Mouse (Mus musculus): ENCODE results near the gene Cfap77. TPM values are rescaled to one million over a fixed set of nuclear protein-coding genes. Genes with fewer than 3 reads are reported as not detected.

Gene Cfap77
- polyA plus RNA-seq, 1 experiment, result 0.06 TPM

DNA sequence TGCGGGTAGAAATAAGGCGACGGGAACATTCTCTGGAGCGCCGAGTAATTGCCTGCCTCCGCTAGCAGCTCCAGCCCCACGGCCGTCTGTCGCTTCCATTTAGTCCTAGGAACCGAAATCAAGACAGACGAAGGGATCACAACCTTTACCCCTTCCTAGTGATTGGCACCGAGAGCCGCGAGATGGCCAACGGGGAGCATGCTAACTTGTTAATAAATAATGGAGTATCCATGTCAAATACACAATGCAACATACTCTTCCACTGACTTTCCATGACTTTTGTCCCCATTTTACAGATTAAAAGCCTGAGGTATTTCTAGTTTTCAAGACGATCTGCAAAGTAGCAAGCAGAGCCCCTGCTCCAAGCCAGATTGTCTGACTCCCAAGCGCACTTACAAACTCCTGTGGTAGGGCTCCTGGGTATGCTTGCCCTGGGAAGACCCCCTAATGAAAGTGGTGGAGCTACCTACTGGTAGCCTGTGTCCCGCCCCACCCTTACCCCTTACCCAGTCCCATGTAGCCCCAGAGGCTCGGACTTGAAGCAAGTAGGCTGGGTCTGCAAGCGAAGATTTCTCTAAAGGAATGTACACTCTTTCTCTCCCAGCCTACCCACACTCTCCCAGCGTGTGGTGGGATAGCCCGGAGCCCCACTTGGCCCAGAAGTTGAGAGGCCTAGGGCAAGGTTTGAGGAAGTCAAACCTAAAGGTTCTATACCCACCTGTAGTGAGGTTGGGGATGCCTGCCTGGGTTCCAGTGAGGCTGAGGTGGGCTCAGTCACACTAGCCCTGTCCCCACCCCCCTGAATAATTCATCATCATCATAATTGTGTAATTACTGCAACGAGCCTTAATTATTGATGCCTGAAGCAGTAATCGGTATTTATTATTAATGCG lies 144.8 kb downstream of the Cfap77 start:
- TF ChIP-seq MAX (IDR thresholded peaks at IDR 0.05; ENCODE audit: low read depth) (no peak), MYOG (IDR thresholded peaks at IDR 0.05; ENCODE audit: control insufficient read depth in 1 of 3, insufficient read depth in 1 of 3, insufficient read length in 2 of 3, low read depth in 2 of 3) (no peak), REST (IDR thresholded peaks at IDR 0.05; ENCODE audit: insufficient read depth, insufficient read length) (no peak), CEBPB (IDR thresholded peaks at IDR 0.05; ENCODE audit: insufficient read depth, poor library complexity, severe bottlenecking) (no peak), TCF12 (IDR thresholded peaks at IDR 0.05; ENCODE audit: insufficient read depth, poor library complexity, severe bottlenecking) (no peak), SRF (IDR thresholded peaks at IDR 0.05; ENCODE audit: control insufficient read depth, insufficient read length, low read depth) (no peak), TCF3 (IDR thresholded peaks at IDR 0.05; ENCODE audit: insufficient read length, low read depth) (no peak), USF1 (IDR thresholded peaks at IDR 0.05; ENCODE audit: low read depth) (no peak), E2F4 (IDR thresholded peaks at IDR 0.05; ENCODE audit: insufficient read depth) (no peak), POLR2A (IDR thresholded peaks at IDR 0.05; ENCODE audit: insufficient read length, low read depth) (no peak), POLR2AphosphoS2 (IDR thresholded peaks at IDR 0.05; ENCODE audit: insufficient read length, low read depth) (no peak), MYOD1 (IDR thresholded peaks at IDR 0.05; ENCODE audit: control insufficient read depth in 1 of 3, insufficient read length in 2 of 3, low read depth in 2 of 3) (no peak)
- H3ac ChIP-seq (ENCODE audit: control insufficient read depth, insufficient read length), result no peak overlapping the region
- no peak overlapping the region for H3K4me3 ChIP-seq
- H3K4me2 ChIP-seq (ENCODE audit: low read depth), result no peak overlapping the region
- no peaks in the 10 kb centered on the region for H3K27me3 ChIP-seq (ENCODE audit: control insufficient read depth, insufficient read depth, insufficient read length)
- H3K36me3 ChIP-seq (ENCODE audit: control insufficient read depth, insufficient read depth), result no peaks in the 10 kb centered on the region
- no peaks in the 10 kb centered on the region for H3K79me2 ChIP-seq (ENCODE audit: control insufficient read depth, insufficient read depth)

DNA sequence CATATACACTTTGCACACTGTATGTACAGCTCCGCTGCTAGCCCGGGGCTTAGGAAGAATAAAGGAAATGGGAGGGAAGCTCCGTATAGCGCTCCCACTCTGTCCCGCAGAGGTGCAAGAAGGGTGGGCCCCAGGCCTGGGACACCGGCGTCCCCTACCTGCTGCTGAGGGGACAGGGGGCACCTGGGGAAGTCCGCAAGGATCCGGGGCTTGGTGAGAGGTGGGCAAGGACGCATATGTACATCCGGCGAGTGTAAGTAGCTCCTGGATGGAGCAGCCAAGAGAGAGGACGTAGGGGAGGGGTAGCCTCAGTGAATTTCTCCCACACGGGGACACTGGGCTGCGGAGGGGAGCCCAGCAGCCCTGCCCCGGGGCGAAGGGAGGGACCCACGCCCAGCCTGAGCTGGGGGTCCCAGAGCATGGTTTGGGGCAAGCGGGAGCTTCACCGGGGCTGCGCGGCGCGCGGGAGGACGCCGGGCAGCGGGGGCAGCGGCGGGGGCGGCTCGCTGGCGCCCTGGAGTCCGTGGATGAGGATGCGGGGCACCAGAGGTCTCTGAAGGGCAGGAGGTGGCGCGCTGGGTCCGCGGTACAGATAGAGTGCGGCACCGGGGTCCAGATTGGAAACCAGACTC lies 145.6 kb downstream of the Cfap77 start:
- Histone ChIP-seq H3K36me3 (ENCODE audit: control insufficient read depth, insufficient read depth) (no peaks in the 10 kb centered on the region), H3K4me2 (ENCODE audit: low read depth) (no peak overlapping the region), H3K4me3 (no peak overlapping the region), H3K27me3 (ENCODE audit: control insufficient read depth, insufficient read depth, insufficient read length) (no peaks in the 10 kb centered on the region), H3K79me2 (ENCODE audit: control insufficient read depth, insufficient read depth) (no peaks in the 10 kb centered on the region), H3ac (ENCODE audit: control insufficient read depth, insufficient read length) (no peak overlapping the region)
- TF ChIP-seq POLR2AphosphoS2 (IDR thresholded peaks at IDR 0.05; ENCODE audit: insufficient read length, low read depth), result no peak
- no peak for TF ChIP-seq MYOG (IDR thresholded peaks at IDR 0.05; ENCODE audit: control insufficient read depth in 1 of 3, insufficient read depth in 1 of 3, insufficient read length in 2 of 3, low read depth in 2 of 3)
- TF ChIP-seq TCF3 (IDR thresholded peaks at IDR 0.05; ENCODE audit: insufficient read length, low read depth), result no peak
- no peak for TF ChIP-seq SRF (IDR thresholded peaks at IDR 0.05; ENCODE audit: control insufficient read depth, insufficient read length, low read depth)
- TF ChIP-seq REST (IDR thresholded peaks at IDR 0.05; ENCODE audit: insufficient read depth, insufficient read length), result no peak
- no peak for TF ChIP-seq MYOD1 (IDR thresholded peaks at IDR 0.05; ENCODE audit: control insufficient read depth in 1 of 3, insufficient read length in 2 of 3, low read depth in 2 of 3)
- TF ChIP-seq TCF12 (IDR thresholded peaks at IDR 0.05; ENCODE audit: insufficient read depth, poor library complexity, severe bottlenecking), result no peak

DNA sequence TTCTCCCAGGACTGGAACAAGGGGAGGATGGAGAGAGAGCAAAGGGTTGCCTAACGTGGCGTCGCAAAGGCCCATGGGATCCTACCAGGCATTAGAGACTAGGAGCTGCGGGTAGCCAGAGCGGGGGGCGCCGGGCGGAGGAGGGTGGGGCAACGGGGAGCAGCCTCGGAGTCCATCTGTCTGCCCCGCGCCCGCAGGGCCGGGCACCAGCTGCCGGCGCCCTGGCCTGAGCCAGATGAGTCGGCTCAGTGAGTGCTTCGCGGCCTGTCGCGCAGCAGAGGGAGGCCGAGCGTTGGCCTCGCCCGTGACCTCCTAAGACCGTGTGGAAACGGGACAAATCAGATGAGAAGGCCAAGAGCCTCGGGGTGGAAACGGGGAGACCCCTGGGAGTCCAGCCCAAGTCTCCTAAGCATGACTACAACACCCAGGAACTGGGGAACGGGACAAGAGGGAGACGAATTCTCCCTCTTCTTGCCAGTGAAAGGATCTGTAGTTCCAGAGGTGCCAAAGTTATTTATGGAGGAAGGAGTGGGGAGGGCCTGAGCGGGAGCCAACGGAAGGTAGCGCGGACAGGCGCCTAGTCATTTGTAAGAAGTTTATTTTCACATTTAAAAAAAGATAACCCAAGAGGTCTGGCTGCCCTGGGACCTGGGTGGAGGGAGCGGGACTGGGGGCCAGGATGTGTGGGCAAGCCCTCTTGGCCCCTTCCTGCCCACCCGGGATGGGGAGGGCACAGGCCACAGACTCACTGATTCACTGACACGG lies 146.3 kb downstream of the Cfap77 start:
- peak in 1 of 3 experiments; percentile 56 for TF ChIP-seq MYOD1 (IDR thresholded peaks at IDR 0.05; ENCODE audit: control insufficient read depth in 1 of 3, insufficient read length in 2 of 3, low read depth in 2 of 3)
- TF ChIP-seq SRF (IDR thresholded peaks at IDR 0.05; ENCODE audit: control insufficient read depth, insufficient read length, low read depth), result no peak
- TF ChIP-seq MYOG (IDR thresholded peaks at IDR 0.05; ENCODE audit: control insufficient read depth in 1 of 3, insufficient read depth in 1 of 3, insufficient read length in 2 of 3, low read depth in 2 of 3), result peak in 2 of 3 experiments; percentile 22 to 37
- TF ChIP-seq POLR2A (IDR thresholded peaks at IDR 0.05; ENCODE audit: insufficient read length, low read depth), result no peak
- no peaks in the 10 kb centered on the region for H3K27me3 ChIP-seq (ENCODE audit: control insufficient read depth, insufficient read depth, insufficient read length)
- no peak overlapping the region for H3K4me2 ChIP-seq (ENCODE audit: low read depth)
- no peak overlapping the region for H3ac ChIP-seq (ENCODE audit: control insufficient read depth, insufficient read length)
- no peaks in the 10 kb centered on the region for H3K79me2 ChIP-seq (ENCODE audit: control insufficient read depth, insufficient read depth)
- no peak overlapping the region for H3K4me3 ChIP-seq
- no peaks in the 10 kb centered on the region for H3K36me3 ChIP-seq (ENCODE audit: control insufficient read depth, insufficient read depth)

DNA sequence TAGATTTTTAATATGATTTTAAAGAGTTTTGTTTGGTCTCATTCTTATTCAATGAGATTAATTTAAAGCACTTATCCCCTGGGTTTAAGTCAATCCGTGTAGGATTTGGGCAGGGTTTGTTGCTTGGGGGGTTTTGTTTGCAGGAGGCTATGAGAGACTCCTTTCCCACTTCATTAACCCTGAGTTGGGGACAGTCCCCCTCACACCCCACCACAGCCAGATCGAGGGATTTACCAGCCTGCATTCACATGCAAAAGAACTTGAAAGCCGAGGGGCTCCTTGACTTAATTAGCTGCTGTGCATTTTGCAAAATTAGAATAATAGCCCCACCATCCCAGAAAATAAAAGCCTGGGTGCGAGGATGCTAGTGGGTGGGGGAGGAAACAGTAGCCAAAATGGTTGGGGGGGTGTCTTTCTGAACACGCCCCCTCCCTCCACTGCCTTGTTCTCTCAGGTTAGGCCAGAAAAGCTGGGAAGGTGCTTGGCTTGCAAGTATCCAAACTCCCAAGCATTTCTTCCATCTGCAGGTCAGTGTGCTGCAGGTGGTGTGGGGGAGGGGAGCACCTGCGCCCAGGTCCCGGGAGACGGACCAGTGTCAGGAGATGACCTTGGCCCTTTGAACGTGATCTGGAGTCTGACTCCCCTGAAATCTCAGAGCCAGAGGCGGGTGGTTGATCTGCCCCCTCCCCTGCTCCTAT lies 147.0 kb downstream of the Cfap77 start:
- H3K27me3 ChIP-seq (ENCODE audit: control insufficient read depth, insufficient read depth, insufficient read length), result no peaks in the 10 kb centered on the region
- TF ChIP-seq POLR2AphosphoS2 (IDR thresholded peaks at IDR 0.05; ENCODE audit: insufficient read length, low read depth) (no peak), E2F4 (IDR thresholded peaks at IDR 0.05; ENCODE audit: insufficient read depth) (no peak), REST (IDR thresholded peaks at IDR 0.05; ENCODE audit: insufficient read depth, insufficient read length) (no peak), MAX (IDR thresholded peaks at IDR 0.05; ENCODE audit: low read depth) (no peak)

More for the DNA sequence above, 147.0 kb downstream of the Cfap77 start:
- H3ac ChIP-seq (ENCODE audit: control insufficient read depth, insufficient read length), result no peak overlapping the region
- H3K4me2 ChIP-seq (ENCODE audit: low read depth), result no peak overlapping the region
- H3K4me3 ChIP-seq, result no peak overlapping the region
- no peaks in the 10 kb centered on the region for H3K36me3 ChIP-seq (ENCODE audit: control insufficient read depth, insufficient read depth)
- H3K79me2 ChIP-seq (ENCODE audit: control insufficient read depth, insufficient read depth), result no peaks in the 10 kb centered on the region
